Mouse (Mus musculus): ENCODE data around the gene Pacsin3. TPM values are rescaled to one million over a fixed set of nuclear protein-coding genes. Genes with fewer than 3 reads are reported as not detected.
"Not testable (repeated sequence)": the region's sequence is repeated elsewhere in the genome, so short reads cannot be mapped to it uniquely, and the experiment has no call there.

The Pacsin3 gene
- 26.0 and 27.4 TPM in 2 replicates for polyA plus RNA-seq (2016; fragmentation: Nextera tagmentation; extraction: Ambion mirVana)

DNA sequence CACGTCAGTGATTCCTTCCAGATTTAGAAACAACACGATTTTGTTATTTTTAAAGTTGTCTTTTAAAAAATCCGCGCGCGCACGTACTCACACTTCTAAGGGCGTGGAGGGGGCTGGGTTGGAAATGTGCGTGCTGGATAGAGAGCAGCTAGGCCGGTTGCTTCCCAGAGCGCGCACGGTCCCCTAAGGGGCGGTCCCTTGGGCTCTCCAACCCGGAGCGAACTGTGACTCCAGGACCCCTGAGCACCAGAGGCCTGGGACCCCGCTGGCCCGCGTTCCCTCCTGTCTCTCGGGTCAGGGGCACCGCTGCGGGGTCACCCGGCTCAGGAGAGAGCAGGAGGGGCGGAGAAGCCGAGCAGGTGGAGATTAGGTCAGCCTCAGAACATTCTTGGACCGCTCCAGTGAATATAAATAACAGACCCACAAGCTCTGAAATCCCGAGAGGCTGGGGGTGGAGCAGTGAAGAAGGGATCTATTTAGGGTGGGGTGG is at the start of gene Pacsin3:
Gene Pacsin3, plus strand, starts transcription at position 294 of the 490 bp plus-strand sequence.
- under 1% methylated on average over 27 of the region's 27 CpGs for WGBS
- H3K27ac ChIP-seq, result peak within 1 kb of the TSS; percentile 85
- no peak for DNase-seq (ENCODE audit: low spot score)
- no peaks in the 10 kb centered on the region for H3K9me3 ChIP-seq
- 0 out of 2 replicates have a peak, but pooled peaks cover 5% of the 10 kb centered on the region for H3K36me3 ChIP-seq
- peaks cover 62% of the 10 kb centered on the region for H3K4me1 ChIP-seq
- H3K4me3 ChIP-seq, result peak within 1 kb of the TSS; percentile 75
- peaks cover 47% of the 10 kb centered on the region for H3K27me3 ChIP-seq (ENCODE audit: insufficient read depth, poor library complexity, severe bottlenecking)

DNA sequence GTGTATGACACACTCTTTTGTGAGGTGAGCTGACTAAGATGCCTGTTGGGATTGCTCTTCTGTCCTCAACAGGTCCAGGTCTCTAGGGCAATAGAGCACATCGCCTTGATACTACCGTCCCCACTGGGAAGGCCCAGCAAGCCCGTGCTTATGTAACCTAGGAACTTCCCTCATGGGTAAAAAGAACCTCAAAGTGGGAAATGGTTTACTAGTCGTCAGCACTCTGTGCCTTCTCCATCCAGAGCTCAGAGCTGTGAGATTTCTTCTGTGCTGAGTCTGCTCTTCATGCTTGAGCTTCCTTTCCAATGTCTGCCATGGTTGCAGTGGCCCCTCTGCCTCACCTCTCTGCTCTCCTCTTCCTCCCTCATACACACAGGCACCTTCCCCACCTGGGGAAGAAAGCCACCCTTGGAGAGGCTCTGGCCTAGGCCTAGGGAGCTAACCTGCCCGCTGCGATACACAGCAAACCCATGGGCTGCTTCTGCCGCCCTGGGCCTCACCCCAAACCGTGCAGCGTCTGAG is 49.4 kb upstream of the Pacsin3 start:
- H3K4me3 ChIP-seq, result no peak overlapping the region
- peaks cover 16% of the 10 kb centered on the region for H3K4me1 ChIP-seq
- H3K9me3 ChIP-seq, result no peaks in the 10 kb centered on the region
- peaks cover 64% of the 10 kb centered on the region for H3K36me3 ChIP-seq
- H3K27me3 ChIP-seq (ENCODE audit: insufficient read depth, poor library complexity, severe bottlenecking), result no peaks in the 10 kb centered on the region
- no peak overlapping the region for H3K27ac ChIP-seq
- no peak for DNase-seq (ENCODE audit: low spot score)
- WGBS, result 89% methylated on average over 9 of the region's 9 CpGs

DNA sequence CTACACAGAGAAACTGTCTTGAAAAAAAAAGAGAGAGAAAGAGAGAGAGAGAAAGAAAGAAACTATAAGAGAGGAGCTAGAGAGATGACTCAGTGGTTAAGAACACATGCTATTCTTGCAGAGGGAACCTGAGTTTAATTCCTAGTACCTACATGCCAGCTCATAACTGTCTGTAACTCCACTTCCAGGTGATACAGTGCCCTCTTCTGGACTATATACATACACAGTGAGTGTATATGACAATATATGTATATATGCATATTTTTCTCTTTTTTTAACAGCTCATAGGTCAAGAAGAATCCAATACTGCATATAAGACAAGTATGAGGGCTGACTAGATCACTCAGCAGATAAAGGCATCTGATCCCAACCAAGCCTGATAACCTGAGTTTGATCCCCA is 42.4 kb upstream of the Pacsin3 start:
- no peak overlapping the region for H3K4me3 ChIP-seq
- no peaks in the 10 kb centered on the region for H3K4me1 ChIP-seq
- H3K27ac ChIP-seq, result no peak overlapping the region
- DNase-seq (ENCODE audit: low spot score), result no peak
- H3K36me3 ChIP-seq, result peaks cover 71% of the 10 kb centered on the region
- H3K9me3 ChIP-seq, result no peaks in the 10 kb centered on the region
- H3K27me3 ChIP-seq (ENCODE audit: insufficient read depth, poor library complexity, severe bottlenecking), result no peaks in the 10 kb centered on the region

DNA sequence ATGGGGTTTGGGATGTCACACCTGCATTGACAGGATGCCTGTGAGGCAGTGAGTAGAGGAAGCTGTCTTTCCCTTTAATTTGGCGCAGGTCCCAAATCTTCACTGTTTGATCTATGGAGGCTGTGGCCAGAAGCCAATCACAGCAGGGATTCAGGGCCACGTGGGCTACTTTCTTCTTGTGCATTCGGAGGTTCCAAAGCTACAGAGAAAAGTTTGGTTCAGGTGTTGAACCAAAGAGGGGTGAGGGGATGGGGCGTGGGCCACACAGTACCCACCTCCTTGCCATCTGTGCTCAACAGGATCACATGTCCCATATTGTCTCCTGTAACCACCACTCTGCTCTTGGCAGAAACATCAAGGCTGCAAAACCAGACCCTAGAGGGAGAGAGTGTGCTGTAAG is 38.7 kb upstream of the Pacsin3 start:
- H3K9me3 ChIP-seq, result no peaks in the 10 kb centered on the region
- H3K4me3 ChIP-seq, result no peak overlapping the region
- 64% methylated on average over 4 of the region's 4 CpGs for WGBS
- H3K36me3 ChIP-seq, result peaks cover 37% of the 10 kb centered on the region
- no peak for DNase-seq (ENCODE audit: low spot score)
- H3K27me3 ChIP-seq (ENCODE audit: insufficient read depth, poor library complexity, severe bottlenecking), result no peaks in the 10 kb centered on the region
- H3K27ac ChIP-seq, result no peak overlapping the region
- no peaks in the 10 kb centered on the region for H3K4me1 ChIP-seq

DNA sequence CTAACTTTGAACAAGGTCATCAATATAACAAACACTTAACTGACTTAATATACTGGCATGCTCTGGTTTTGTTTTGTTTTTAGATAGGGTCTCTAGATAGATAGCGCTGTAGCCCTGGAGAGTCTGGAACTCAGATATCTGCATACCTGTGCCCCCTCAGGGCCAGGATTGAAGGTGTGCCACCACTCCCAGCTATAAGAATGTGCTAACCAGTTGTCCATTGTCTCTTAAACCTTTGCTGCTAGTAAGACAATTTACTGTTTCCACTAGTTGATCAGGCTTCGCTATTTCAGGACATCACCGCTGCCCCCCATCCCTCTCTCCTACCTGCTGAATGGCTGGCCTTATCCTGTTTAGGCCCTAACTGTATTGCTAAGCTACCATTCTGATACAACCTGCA is 35.3 kb upstream of the Pacsin3 start:
- Histone ChIP-seq H3K4me1 (no peaks in the 10 kb centered on the region), H3K9me3 (no peaks in the 10 kb centered on the region), H3K27ac (no peak overlapping the region), H3K4me3 (no peak overlapping the region), H3K27me3 (ENCODE audit: insufficient read depth, poor library complexity, severe bottlenecking) (no peaks in the 10 kb centered on the region), H3K36me3 (peaks cover 10% of the 10 kb centered on the region; the same call in 1 of the 2 replicates)
- WGBS, result 85% methylated on average over 3 of the region's 3 CpGs
- DNase-seq (ENCODE audit: low spot score), result no peak

DNA sequence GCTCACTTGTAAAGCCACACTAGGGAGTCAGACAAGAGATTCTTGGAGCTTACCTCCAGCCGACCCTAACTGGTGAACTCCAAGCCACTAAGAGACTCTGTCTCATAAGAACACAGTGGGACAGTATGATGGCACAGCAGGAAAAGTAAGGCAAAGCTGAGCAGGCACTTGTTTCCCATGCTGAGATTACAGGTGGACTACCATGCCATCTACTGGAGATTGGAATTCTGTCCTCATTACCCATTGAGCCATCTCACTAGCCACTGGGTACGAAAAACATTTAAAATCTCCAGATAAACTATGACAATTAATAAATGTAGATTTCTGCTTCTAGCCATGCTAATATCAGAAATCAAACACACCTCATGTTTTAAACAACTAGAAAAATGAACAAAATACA is 32.1 kb upstream of the Pacsin3 start:
- no peaks in the 10 kb centered on the region for H3K4me1 ChIP-seq
- peak; percentile 70 for DNase-seq (ENCODE audit: low spot score)
- WGBS, result 80% methylated on average over 2 of the region's 2 CpGs

DNA sequence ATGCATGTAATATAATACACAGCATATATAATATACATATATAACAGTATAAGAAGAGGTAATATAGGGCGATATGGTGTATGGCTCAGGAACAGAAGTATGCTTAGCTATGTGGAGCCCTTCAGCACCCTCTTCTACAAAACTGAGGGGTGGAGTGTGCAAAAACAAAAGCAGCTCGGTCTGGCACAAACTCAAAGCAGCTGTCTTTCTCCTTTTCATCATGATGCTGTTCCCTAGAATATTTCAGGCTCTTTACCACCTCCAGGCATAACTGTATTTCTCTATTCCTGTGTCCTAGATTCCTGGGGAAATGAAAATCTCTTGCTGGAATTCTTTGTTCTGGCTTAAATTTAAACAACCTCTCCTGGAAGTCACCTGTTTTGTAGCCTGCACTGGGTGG is 26.0 kb upstream of the Pacsin3 start:
- no peak for DNase-seq (ENCODE audit: low spot score)
- Histone ChIP-seq H3K36me3 (no peaks in the 10 kb centered on the region; the same call in 1 of the 2 replicates), H3K4me3 (no peak overlapping the region), H3K9me3 (no peaks in the 10 kb centered on the region), H3K4me1 (no peaks in the 10 kb centered on the region), H3K27ac (no peak overlapping the region), H3K27me3 (ENCODE audit: insufficient read depth, poor library complexity, severe bottlenecking) (no peaks in the 10 kb centered on the region)
- 80% methylated on average over 2 of the region's 2 CpGs for WGBS

More for the DNA sequence above, 32.1 kb upstream of the Pacsin3 start:
- H3K9me3 ChIP-seq, result no peaks in the 10 kb centered on the region
- H3K27ac ChIP-seq, result no peak overlapping the region
- no peaks in the 10 kb centered on the region for H3K36me3 ChIP-seq
- no peak overlapping the region for H3K4me3 ChIP-seq
- no peaks in the 10 kb centered on the region for H3K27me3 ChIP-seq (ENCODE audit: insufficient read depth, poor library complexity, severe bottlenecking)

DNA sequence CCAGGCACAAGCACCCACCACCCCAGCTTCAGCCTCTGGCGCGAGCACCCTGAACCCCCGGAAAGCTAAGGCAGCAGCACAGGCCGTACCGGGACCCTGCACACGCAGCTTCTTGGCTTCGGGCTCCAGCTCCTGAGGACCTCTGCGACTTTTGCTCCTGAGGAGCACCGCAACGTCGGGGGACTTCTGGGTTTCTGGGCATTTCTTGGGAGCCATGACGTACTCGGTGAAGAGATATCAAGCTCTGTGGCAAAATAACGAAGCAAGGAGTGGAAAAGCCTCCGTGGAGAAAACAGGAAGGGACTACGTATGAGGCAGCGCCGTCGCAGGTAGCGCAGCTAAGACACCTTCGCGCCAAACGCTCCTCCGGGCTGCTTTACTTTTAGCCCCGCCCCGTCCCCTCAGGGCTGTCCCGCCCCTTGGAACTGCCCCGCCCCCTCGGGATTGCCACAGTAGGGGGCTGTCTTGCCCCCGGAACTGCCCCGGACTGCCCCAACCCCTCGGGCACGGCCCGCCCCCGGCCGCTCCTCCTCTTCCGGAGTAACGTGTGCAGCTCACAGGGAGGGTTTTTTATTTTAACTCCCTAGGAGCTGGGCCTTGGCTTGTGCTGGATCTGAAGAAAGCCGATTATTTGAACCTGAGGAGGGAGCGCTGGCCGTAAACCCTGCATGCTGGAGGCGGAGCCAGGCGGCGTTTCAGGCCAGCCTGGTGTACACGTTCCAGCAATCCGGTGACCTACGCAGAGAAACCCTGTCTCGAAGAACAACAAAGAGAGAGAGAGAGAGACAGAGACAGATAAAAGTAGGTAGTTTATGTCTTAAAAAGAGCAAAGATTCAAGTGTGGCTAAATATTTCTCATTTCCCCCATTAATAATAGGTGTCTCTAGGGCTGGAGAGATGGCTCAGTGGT is 18.9 kb upstream of the Pacsin3 start, which contains the start of gene Ddb2:
Gene Ddb2, minus strand, starts transcription at position 382 of the 910 bp plus-strand sequence.
- peak; percentile 99 for DNase-seq (ENCODE audit: low spot score)
- Histone ChIP-seq H3K27ac (peak within 1 kb of the TSS; percentile 93), H3K4me1 (peaks cover 11% of the 10 kb centered on the region), H3K27me3 (ENCODE audit: insufficient read depth, poor library complexity, severe bottlenecking) (no peaks in the 10 kb centered on the region), H3K4me3 (peak within 1 kb of the TSS; percentile 73), H3K9me3 (no peaks in the 10 kb centered on the region), H3K36me3 (no peaks in the 10 kb centered on the region; the same call in 1 of the 2 replicates)
- WGBS, result under 1% methylated on average over 48 of the region's 48 CpGs

DNA sequence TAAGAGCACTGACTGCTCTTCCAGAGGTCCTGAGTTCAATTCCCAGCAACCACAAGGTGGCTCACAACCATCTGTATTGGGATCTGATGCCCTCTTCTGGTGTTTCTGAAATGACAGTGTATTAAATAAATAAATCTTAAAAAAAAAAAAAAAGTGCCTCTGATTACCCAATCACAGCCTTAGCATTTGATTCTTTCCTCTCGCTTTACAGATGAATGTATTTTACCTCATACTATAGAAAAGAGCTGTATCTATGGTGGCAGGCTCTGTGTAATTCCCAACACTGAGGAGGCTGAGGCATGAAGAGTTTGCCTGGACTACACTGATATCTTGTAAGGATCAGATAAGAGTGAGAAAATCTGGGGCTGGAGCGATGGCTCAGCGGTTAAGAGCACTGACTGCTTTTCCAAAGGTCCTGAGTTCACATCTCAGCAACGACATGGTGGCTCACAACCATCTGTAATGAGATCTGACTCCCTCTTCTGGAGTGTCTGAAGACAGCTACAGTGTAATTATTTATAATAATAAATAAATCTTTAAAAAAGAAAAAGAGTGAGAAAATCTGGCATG is 18.2 kb upstream of the Pacsin3 start:
- peaks cover 11% of the 10 kb centered on the region for H3K4me1 ChIP-seq
- WGBS, result 21% methylated on average over 4 of the region's 4 CpGs
- H3K36me3 ChIP-seq; H3K9me3 ChIP-seq; H3K27me3 ChIP-seq (ENCODE audit: insufficient read depth, poor library complexity, severe bottlenecking); DNase-seq (ENCODE audit: low spot score): not testable (repeated sequence)
- peak overlapping the region; percentile 93; the same call in 1 of the 2 replicates for H3K27ac ChIP-seq
- peak overlapping the region; percentile 73 for H3K4me3 ChIP-seq

DNA sequence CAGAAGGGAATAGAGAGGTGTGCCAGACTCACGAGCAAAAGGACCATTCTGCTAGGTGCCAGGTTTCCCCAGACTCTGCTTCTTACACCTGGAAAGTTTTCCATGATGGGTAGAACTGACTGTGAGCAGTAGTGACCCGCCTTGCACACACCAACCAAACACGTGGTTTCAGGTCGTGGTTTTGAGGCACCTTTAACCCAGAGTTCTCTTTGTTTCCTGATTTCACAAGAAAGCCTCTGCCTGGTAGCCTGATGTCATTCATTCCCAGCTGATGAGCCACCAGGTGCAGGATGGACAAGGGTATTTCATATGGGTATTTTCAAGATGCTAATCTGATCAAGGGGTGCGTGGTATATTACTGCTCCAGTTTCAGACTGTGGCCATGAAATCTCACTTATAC is 13.2 kb upstream of the Pacsin3 start:
- no peaks in the 10 kb centered on the region for H3K27me3 ChIP-seq (ENCODE audit: insufficient read depth, poor library complexity, severe bottlenecking)
- H3K9me3 ChIP-seq, result no peaks in the 10 kb centered on the region
- peaks cover 4% of the 10 kb centered on the region; the same call in 1 of the 2 replicates for H3K4me1 ChIP-seq
- H3K36me3 ChIP-seq, result no peaks in the 10 kb centered on the region
- H3K27ac ChIP-seq, result no peak overlapping the region
- DNase-seq (ENCODE audit: low spot score), result peak; percentile 27
- WGBS, result 78% methylated on average over 5 of the region's 5 CpGs
- no peak overlapping the region for H3K4me3 ChIP-seq

DNA sequence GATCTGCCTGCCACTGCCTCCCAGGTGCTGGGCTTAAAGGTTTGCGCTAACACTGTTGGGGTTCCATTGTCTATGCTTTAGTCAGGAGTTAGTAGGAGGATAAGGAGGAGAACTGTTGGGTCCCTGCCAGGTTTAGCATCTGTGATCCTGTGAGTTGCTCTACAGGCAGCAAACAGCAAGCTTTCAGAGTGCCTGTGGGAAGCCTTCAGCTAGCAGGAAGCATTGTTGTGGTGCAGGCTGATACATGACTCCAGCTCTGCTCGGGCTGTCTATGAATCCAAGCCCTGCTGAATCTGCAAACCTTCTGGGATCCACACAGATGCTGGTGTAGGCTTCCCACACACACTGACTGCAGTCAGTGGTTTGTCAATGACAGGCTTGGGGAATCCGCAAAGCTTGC is 12.3 kb upstream of the Pacsin3 start:
- WGBS, result 59% methylated on average over 3 of the region's 3 CpGs
- peak; percentile 50 for DNase-seq (ENCODE audit: low spot score)
- Histone ChIP-seq H3K27me3 (ENCODE audit: insufficient read depth, poor library complexity, severe bottlenecking) (no peaks in the 10 kb centered on the region), H3K36me3 (no peaks in the 10 kb centered on the region), H3K9me3 (no peaks in the 10 kb centered on the region), H3K4me3 (no peak overlapping the region), H3K4me1 (peaks cover 4% of the 10 kb centered on the region; the same call in 1 of the 2 replicates), H3K27ac (peak overlapping the region; percentile 5; the same call in 1 of the 2 replicates)

DNA sequence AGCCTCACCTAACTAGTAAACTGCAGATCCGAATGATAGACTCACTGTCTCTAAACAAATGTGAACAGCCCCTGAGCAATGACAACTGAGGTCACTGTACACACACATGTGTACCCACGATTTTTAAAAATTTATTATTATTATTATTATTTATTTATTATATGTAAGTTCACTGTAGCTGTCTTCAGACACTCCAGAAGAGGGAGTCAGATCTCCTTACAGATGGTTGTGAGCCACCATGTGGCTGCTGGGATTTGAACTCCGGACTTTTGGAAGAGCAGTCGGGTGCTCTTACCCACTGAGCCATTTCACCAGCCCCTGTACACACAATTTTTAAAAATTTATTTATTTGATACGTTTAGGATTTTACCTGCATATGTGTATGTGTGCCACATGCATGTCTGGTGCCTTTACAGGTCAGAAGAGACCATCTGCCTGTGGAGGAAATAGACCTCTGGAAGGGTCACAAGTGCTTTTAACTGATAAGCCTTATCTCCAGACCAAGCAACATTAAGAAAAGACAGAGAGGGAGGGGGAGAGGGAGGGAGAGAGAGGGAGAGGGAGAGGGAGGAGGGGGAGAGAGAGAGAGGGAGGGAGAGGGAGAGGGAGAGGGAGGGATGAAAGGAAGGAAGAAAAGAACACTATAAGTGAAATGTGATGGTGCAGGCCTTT is 11.1 kb upstream of the Pacsin3 start:
- Histone ChIP-seq H3K27me3 (ENCODE audit: insufficient read depth, poor library complexity, severe bottlenecking) (no peaks in the 10 kb centered on the region), H3K4me1 (peaks cover 4% of the 10 kb centered on the region; the same call in 1 of the 2 replicates), H3K4me3 (no peak overlapping the region), H3K36me3 (no peaks in the 10 kb centered on the region), H3K9me3 (no peaks in the 10 kb centered on the region), H3K27ac (peak overlapping the region; percentile 52)
- WGBS, result 67% methylated on average over 5 of the region's 5 CpGs
- no peak for DNase-seq (ENCODE audit: low spot score)
